Mouse (Mus musculus) forelimb bud, embryonic 11.5 days (tissue): ENCODE data around the gene Col9a2.
A peak's percentile ranks its signal among the peaks of the same experiment; 100 is the strongest.
"Not testable (repeated sequence)": the region's sequence is repeated elsewhere in the genome, so short reads cannot be mapped to it uniquely, and the experiment has no call there.

Experiments
- DNase-seq: peaks from one replicate; pipeline ENCODE4 v3.0.0-alpha.2; 2012; ENCODE audit warnings: low read depth, low spot score

Col9a2 gene

GRCm38 (mm10) chr4:121020040-121020790 is 19.0 kb upstream of the Col9a2 start:
- no peak for DNase-seq

DNA sequence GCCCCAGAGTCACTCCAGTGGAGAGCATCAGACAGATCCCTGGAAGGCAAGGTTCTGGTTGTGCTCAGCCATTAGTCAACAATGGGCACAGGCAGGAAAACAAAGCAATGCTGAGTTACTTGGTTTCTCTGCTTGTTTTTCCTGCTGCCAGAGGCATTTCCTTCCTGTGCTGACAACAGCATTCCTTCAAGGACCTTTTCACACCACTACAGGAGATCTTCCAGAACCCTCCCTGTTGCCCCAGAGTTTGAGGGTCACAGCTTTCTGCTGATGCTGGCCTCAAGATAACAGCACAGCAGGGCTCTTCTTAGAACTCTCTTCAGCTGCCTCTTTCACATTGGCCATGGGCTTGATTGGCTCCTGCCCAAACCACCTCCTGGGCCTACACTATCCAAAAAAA is 17.3 kb upstream of the Col9a2 start:
- DNase-seq, result no peak

DNA sequence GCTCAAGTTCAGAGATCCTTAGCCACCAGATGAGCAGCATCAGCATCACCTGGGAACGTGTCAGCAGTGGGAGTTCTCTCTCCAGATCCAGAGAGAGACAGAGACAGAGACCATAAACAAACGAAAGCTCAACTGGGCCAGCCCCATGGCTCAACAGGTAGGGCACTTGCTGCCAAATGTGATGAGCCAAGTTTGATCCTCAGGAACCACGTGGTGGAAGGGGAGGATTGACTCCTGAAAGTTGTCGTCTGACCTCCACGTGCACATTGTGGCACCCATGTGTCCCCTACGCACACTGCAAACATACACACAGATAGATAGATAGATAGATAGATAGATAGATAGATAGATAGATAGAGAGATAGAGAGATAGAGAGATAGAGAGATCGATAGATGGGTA is 15.7 kb upstream of the Col9a2 start:
- no peak for DNase-seq

DNA sequence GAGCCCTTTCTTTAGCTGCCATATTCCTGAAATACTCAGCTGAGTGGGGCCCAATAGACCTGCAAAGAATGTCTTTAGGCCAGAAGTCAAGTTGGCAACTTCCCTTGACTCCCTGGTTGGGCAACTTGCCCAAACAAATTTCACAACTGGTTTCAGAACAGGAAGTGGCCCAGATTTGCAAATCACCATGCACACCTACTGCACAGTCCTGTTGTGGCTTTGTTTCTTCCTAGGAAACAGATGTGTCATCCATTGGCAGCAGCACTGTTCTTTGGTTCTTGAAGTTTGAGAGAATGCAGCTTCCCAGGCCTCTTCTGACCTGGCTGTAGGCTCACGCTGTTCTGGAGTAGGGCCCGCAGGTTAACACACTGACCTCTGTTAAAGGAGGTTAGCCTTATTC is 15.2 kb upstream of the Col9a2 start:
- no peak for DNase-seq

GRCm38 (mm10) chr4:121025681-121026080 is 13.5 kb upstream of the Col9a2 start:
- no peak for DNase-seq

DNA sequence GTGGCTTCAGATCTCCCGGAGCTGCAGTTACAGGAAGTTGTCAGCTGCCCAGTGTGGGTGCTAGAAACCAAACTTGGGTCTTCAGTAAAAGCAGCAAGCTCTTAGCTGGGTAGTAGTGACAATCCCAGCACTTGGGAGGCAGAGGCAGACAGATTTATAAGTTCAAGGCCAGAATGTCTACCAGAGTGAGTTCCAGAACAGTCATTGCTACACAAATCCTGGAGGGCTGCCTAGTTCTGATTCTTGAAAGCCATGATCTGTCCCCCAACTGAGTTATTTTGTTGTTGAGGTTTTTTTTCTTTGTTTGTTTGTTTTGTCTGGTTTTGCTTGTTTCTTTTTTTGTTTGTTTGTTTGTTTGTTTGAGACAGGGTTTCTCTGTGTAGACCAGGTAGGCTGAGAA is 11.0 kb upstream of the Col9a2 start:
- no peak for DNase-seq

DNA sequence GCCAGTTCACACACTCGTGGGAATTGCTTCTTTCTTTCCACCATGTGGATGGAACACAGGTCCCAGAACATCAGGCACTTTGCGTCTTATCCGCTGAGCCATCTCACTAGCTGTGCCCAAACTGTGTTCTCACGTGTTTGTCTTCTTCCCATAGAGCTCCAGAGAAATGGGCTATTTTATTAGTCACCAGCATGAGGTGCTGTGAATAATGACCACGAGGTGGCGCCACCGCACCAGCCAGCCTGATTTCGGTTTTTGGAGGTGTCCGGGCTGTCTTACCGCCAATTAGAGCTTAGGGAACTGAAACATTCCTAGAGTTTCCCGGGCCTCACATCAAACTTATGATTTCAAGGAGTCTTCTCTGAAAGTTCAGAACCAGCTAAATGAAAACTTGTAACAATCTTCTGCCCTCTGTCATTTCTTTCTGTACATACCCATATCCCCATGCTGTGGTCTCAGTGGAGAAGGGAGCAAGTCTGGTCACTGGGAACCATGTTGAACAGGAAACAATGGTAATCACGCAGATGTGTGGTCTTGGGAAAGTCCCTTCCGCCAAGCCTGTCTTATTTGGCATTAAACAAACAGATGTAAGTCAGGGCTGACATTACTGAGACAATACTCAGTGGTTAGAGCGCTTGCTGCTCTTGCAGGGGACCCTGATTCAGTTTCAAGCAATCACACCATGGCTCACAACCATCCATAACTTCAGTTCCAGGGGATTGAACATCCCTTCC is 10.4 kb upstream of the Col9a2 start:
- DNase-seq, result peak; percentile 59

DNA sequence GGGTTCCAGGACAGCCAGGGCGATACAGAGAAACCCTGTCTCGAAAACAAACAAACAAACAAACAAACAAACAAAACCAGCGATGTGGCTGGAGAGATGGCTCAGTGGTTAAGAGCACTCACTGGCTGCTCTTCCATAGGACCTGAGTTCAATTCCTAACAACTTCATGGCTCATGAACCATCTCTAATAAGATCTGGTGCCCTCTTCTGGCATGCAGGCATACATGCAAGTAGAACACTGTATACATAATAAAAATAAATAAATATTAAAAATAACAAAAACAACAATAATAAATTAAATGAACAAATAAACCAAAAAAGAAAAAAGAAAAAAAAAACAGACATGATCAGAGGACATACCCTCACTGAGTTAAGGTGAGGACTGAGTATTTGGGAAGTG is 9.6 kb upstream of the Col9a2 start:
- DNase-seq, result no peak

GRCm38 (mm10) chr4:121031440-121031839 is 7.7 kb upstream of the Col9a2 start:
- DNase-seq, result no peak

DNA sequence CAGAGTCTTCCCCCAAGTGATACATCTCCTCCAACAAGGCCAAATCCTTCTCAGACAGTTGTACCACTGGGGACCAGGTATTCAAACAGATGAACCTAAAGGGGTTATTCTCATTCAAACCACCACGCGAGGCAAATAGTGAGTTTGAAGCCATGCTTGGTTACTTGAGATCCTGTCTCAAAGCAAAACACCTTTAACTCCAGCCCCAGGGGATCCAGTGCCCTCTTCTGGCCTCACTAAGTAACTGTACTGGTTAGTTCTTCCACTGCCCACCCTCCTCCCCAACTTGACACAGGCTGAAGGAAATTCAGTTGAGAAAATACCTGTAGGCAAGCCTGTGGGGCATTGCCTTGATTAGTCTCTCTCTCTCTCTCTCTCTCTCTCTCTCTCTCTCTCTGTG is 6.2 kb upstream of the Col9a2 start:
- no peak for DNase-seq

DNA sequence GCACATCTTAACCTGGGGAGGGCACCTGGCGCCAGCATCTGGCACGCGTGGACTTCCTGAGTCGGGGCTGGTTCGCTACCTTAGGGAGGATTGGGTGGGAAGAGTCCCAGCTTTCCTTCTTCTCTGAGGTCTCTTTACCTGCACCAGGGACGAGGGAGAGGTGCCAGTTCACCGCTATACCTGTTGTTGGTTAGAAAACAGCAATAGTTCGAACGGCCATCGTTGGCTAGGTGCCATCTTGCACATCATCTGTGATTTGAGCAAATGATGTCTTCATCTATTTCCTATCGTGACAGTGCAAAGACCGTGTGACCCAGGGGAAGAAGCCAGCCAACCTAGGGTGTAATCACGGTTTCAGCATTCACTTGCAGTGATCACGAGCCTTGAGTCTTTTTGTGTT is 1.1 kb downstream of the Col9a2 start:
- DNase-seq, result no peak

- peak; percentile 86 for DNase-seq
These were observed 1.9 kb downstream of the Col9a2 start for GRCm38 (mm10) chr4:121040897-121041671.

GRCm38 (mm10) chr4:121042472-121042871 is 3.3 kb downstream of the Col9a2 start:
- no peak for DNase-seq

- DNase-seq, result no peak
These were observed 3.8 kb downstream of the Col9a2 start for GRCm38 (mm10) chr4:121042946-121043345.

GRCm38 (mm10) chr4:121051863-121052262 is 12.7 kb downstream of the Col9a2 start:
- DNase-seq, result no peak

- DNase-seq, result no peak
These were observed 13.5 kb downstream of the Col9a2 start for GRCm38 (mm10) chr4:121052454-121053323.

GRCm38 (mm10) chr4:121056342-121056741 is 17.2 kb downstream of the Col9a2 start:
- DNase-seq, result no peak

- no peak for DNase-seq
These were observed 17.8 kb downstream of the Col9a2 start for GRCm38 (mm10) chr4:121057032-121057431.

DNA sequence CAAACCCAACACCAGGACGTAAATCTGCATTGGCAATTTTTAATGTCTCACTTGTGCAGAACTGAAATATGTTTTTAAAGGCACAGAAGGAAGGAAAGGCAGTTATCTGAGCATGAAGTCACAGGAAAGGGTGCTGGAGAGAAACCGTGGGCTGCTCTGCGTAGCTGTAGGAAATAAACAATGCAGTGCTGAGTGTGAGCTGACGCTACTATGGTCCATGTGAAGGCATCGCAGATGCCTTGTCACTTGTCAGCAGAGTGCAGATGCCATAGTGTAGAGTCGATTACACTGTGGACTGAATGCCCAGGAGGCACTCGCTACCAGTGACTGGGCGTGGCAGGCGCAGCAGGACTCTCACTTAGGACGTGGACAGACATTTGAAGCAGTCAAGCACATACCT is 20.0 kb downstream of the Col9a2 start:
- DNase-seq, result not testable (repeated sequence)

DNA sequence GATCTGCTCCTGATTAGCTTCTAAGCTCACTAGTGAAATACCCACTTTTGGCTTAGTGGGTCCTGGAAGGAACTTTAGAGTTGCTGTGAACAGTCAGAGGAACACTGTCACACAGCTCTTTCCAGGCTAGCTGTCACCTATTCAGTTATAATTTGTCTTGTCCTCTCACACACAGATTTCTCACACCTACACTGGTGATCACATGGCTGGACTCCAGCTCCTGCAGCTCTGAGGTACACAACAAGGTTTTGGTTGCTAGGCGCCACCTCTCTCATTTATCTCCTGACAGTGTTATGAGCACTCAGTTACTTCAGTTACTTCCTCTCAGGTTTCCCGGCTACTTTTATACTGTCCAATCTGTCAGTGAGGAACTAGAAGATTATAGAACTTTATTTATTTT is 26.2 kb downstream of the Col9a2 start:
- no peak for DNase-seq

GRCm38 (mm10) chr4:121074250-121074649 is 35.1 kb downstream of the Col9a2 start:
- DNase-seq, result no peak
